Mouse (Mus musculus): ENCODE data around the gene Uhrf2. TPM values are rescaled to one million over a fixed set of nuclear protein-coding genes. Genes with fewer than 3 reads are reported as not detected.

The Uhrf2 gene
- polyA plus RNA-seq, 3 experiments from 2014 or later = 34.5 to 56.0 (median 40.4) TPM

- no peak for ATAC-seq
These were observed 21.2 kb downstream of the Uhrf2 start for GRCm38 (mm10) chr19:30051479-30051878.

- ATAC-seq = no peak
These were observed 23.9 kb downstream of the Uhrf2 start for GRCm38 (mm10) chr19:30054218-30054617.

- peak; percentile 32 for ATAC-seq
These were observed 35.5 kb downstream of the Uhrf2 start for GRCm38 (mm10) chr19:30065797-30066196.

GRCm38 (mm10) chr19:30090163-30090562 is 59.9 kb downstream of the Uhrf2 start:
- ATAC-seq = no peak

- no peak for ATAC-seq
These were observed 61.5 kb downstream of the Uhrf2 start for GRCm38 (mm10) chr19:30091644-30092295.

GRCm38 (mm10) chr19:30096186-30096585 is 65.9 kb downstream of the Uhrf2 start:
- no peak for ATAC-seq

- ATAC-seq = no peak
These were observed 66.7 kb downstream of the Uhrf2 start for GRCm38 (mm10) chr19:30097039-30097438.

GRCm38 (mm10) chr19:30100571-30100970 is 70.3 kb downstream of the Uhrf2 start:
- ATAC-seq = no peak

- ATAC-seq = no peak
These were observed 72.3 kb downstream of the Uhrf2 start for GRCm38 (mm10) chr19:30102620-30103019.

GRCm38 (mm10) chr19:30105045-30105842 is 74.9 kb downstream of the Uhrf2 start:
- ATAC-seq = no peak

- no peak for ATAC-seq
These were observed 77.0 kb downstream of the Uhrf2 start for GRCm38 (mm10) chr19:30107221-30107845.

- ATAC-seq = no peak
These were observed 78.3 kb downstream of the Uhrf2 start for GRCm38 (mm10) chr19:30108616-30109015.

- ATAC-seq = no peak
These were observed 78.8 kb downstream of the Uhrf2 start for GRCm38 (mm10) chr19:30109122-30109521.

- ATAC-seq = no peak
These were observed 81.1 kb downstream of the Uhrf2 start for GRCm38 (mm10) chr19:30111421-30111820.

- ATAC-seq = no peak
These were observed 82.8 kb downstream of the Uhrf2 start for GRCm38 (mm10) chr19:30112961-30113688.

- no peak for ATAC-seq
These were observed 84.7 kb downstream of the Uhrf2 start for GRCm38 (mm10) chr19:30114919-30115441.

- ATAC-seq = no peak
These were observed 85.3 kb downstream of the Uhrf2 start for GRCm38 (mm10) chr19:30115606-30116005.

- ATAC-seq = no peak
These were observed 86.9 kb downstream of the Uhrf2 start for GRCm38 (mm10) chr19:30117241-30117640.

GRCm38 (mm10) chr19:30117775-30118174 is 87.5 kb downstream of the Uhrf2 start:
- ATAC-seq = no peak

GRCm38 (mm10) chr19:30118344-30119312 is 88.3 kb downstream of the Uhrf2 start:
- no peak for ATAC-seq

- ATAC-seq = no peak
These were observed 94.8 kb downstream of the Uhrf2 start for GRCm38 (mm10) chr19:30124999-30125669.

Data from inflammation-experienced regulatory T-cells, adult 6 months (primary cell).